Mouse (Mus musculus) cerebellum, postnatal 10 days (tissue): Measurements from ENCODE around the gene Vmn1r149.
"Not testable (repeated sequence)": the region's sequence is repeated elsewhere in the genome, so short reads cannot be mapped to it uniquely, and the experiment has no call there.

ENCODE experiments used
- DNase-seq, 2 experiments: peaks; one replicate each; pipeline ENCODE4 v3.0.0; 2021; ENCODE audit warnings: mixed read lengths in 2 of 2

The Vmn1r149 gene

GRCm38 (mm10) chr7:22438129-22438528 is at the start of gene Vmn1r149:
Gene Vmn1r149 (minus strand): TSS chr7:22438229.
- not testable (repeated sequence) for DNase-seq

DNA sequence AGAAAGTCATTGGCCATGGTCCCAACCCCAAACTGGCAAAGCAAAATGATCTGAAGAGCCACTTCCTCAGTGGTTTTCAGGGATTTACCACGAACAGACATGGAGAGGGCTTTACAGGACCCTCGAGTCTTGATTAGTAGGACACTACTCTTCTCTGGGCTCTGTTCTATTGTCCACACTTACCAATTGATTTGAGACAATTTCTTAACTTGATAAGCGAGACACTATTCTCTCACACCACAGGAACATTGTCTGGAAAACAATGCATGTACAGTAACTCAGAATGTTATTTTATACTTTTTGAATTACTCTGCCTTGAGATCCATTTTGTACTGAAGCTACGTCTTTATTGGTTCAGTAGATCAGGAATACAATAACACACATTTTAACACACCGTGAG is 25.9 kb upstream of the Vmn1r149 start, which contains the start of gene Gm10665:
Gene Gm10665, minus strand, starts transcription at position 101 of the 400 bp plus-strand sequence.
- DNase-seq = not testable (repeated sequence)

GRCm38 (mm10) chr7:22413283-22413682 is 24.7 kb downstream of the Vmn1r149 start, which contains the start of gene Vmn1r148:
Gene Vmn1r148 (plus strand): TSS chr7:22413583.
- DNase-seq = not testable (repeated sequence)
